Mouse (Mus musculus) lung, embryonic 16.5 days (tissue): ENCODE measurements around the gene Fbxl17. TPM values are rescaled to one million over a fixed set of nuclear protein-coding genes. Genes with fewer than 3 reads are reported as not detected.

Source experiments
- ATAC-seq: fragments of 200-750 bp; cut with Nextera tagmentation; 2 replicates; pipeline ENCODE4 v1.8.0; 2017; ENCODE audit warnings: low read depth, mild to moderate bottlenecking, moderate library complexity
- H3K27ac ChIP-seq: fragments of 300-500 bp; sonication (generic); 2 replicates; pipeline ENCODE4 v1.5.1; 2014; ENCODE audit warnings: mild to moderate bottlenecking, control low read depth, low read length
- H3K27me3 ChIP-seq: fragments of 300-500 bp; sonication (generic); 2 replicates; pipeline ENCODE4 v1.6.1; 2014; ENCODE audit warnings: low read depth, low read length, mixed read lengths; ENCODE audit not compliant: control insufficient read depth, insufficient read depth
- H3K36me3 ChIP-seq: fragments of 300-500 bp; sonication (generic); 2 replicates; pipeline ENCODE4 v1.6.1; 2014; ENCODE audit warnings: low read length; ENCODE audit not compliant: control insufficient read depth, insufficient read depth
- H3K4me1 ChIP-seq: fragments of 300-500 bp; sonication (generic); replicated peaks from 2 replicates; pipeline ENCODE4 v1.6.1; 2014; ENCODE audit warnings: low read length, mixed read lengths; ENCODE audit not compliant: control insufficient read depth, insufficient read depth
- H3K4me2 ChIP-seq: fragments of 300-500 bp; sonication (generic); 2 replicates; pipeline ENCODE4 v1.6.1; 2014; ENCODE audit warnings: low read depth, low read length, control low read depth
- H3K4me3 ChIP-seq: fragments of 300-500 bp; sonication (generic); 2 replicates; pipeline ENCODE4 v1.5.1; 2014; ENCODE audit warnings: mild to moderate bottlenecking, low read length, control low read depth
- H3K9ac ChIP-seq: fragments of 300-500 bp; sonication (generic); 2 replicates; pipeline ENCODE4 v1.6.1; 2014; ENCODE audit warnings: low read length, control low read depth
- H3K9me3 ChIP-seq: fragments of 300-500 bp; sonication (generic); 2 replicates; pipeline ENCODE4 v1.6.1; 2016; ENCODE audit warnings: low read length; ENCODE audit not compliant: control insufficient read depth
- WGBS: fragments of 180-500 bp; shearing (Covaris S2); extraction: QIAGEN DNeasy Blood & Tissue Kit; methylation state at CpG from one replicate; pipeline ENCODE4 v1.1.7; 2014; 5-methylcytosine and 5-hydroxymethylcytosine counted together
- polyA plus RNA-seq: library from polyadenylated mRNA; unstranded; fragments of >200 nt; fragmentation: Nextera tagmentation; extraction: Ambion mirVana; gene quantifications from 2 replicates; pipeline ENCODE4 v1.2.1, GENCODE M21; 2015

The Fbxl17 gene
- polyA plus RNA-seq, 1 experiment from 2014 or later: 3.8 TPM

- no peak overlapping the region for H3K27ac ChIP-seq
These were observed 304.3 kb downstream of the Fbxl17 start for GRCm38 (mm10) chr17:63195496-63195895.

GRCm38 (mm10) chr17:63193196-63193595 lies 306.6 kb downstream of the Fbxl17 start:
- Histone ChIP-seq H3K4me3 (no peak overlapping the region), H3K27me3 (no peaks in the 10 kb centered on the region), H3K36me3 (no peaks in the 10 kb centered on the region), H3K4me1 (peaks cover 7% of the 10 kb centered on the region), H3K27ac (no peak overlapping the region), H3K9ac (no peak overlapping the region), H3K4me2 (no peak overlapping the region), H3K9me3 (no peaks in the 10 kb centered on the region)
- no peak for ATAC-seq
- WGBS: 58% methylated on average over 7 of the region's 7 CpGs

More at GRCm38 (mm10) chr17:63195496-63195895, 304.3 kb downstream of the Fbxl17 start:
- H3K4me3 ChIP-seq: no peak overlapping the region
- peaks cover 7% of the 10 kb centered on the region for H3K4me1 ChIP-seq
- H3K4me2 ChIP-seq: no peak overlapping the region
- no peaks in the 10 kb centered on the region for H3K9me3 ChIP-seq
- ATAC-seq: no peak
- no peaks in the 10 kb centered on the region for H3K27me3 ChIP-seq
- no peaks in the 10 kb centered on the region for H3K36me3 ChIP-seq
- H3K9ac ChIP-seq: no peak overlapping the region
- WGBS: 70% methylated on average over 2 of the region's 2 CpGs

GRCm38 (mm10) chr17:63191345-63191744 lies 308.5 kb downstream of the Fbxl17 start:
- Histone ChIP-seq H3K27ac (no peak overlapping the region), H3K9ac (no peak overlapping the region), H3K4me1 (peaks cover 7% of the 10 kb centered on the region), H3K36me3 (no peaks in the 10 kb centered on the region), H3K4me2 (no peak overlapping the region), H3K4me3 (no peak overlapping the region), H3K9me3 (no peaks in the 10 kb centered on the region), H3K27me3 (no peaks in the 10 kb centered on the region)
- 50% methylated on average over 8 of the region's 8 CpGs for WGBS
- ATAC-seq: peak; percentile 81; the same call in 1 of the 2 replicates

GRCm38 (mm10) chr17:63189274-63189673 lies 310.5 kb downstream of the Fbxl17 start:
- Histone ChIP-seq H3K9ac (no peak overlapping the region), H3K4me1 (peaks cover 16% of the 10 kb centered on the region), H3K4me2 (no peak overlapping the region), H3K27ac (no peak overlapping the region), H3K27me3 (no peaks in the 10 kb centered on the region), H3K4me3 (no peak overlapping the region), H3K9me3 (no peaks in the 10 kb centered on the region), H3K36me3 (no peaks in the 10 kb centered on the region)
- no peak for ATAC-seq
- 77% methylated on average over 8 of the region's 8 CpGs for WGBS

GRCm38 (mm10) chr17:63185531-63185930 lies 314.3 kb downstream of the Fbxl17 start:
- no peak overlapping the region for H3K9ac ChIP-seq
- peak overlapping the region; percentile 36; the same call in 1 of the 2 replicates for H3K27ac ChIP-seq
- ATAC-seq: peak; percentile 90
- no peaks in the 10 kb centered on the region for H3K27me3 ChIP-seq
- H3K36me3 ChIP-seq: no peaks in the 10 kb centered on the region
- 0 out of 2 replicates have a peak overlapping the region, but pooled peaks have one; percentile 3 for H3K4me3 ChIP-seq
- H3K4me2 ChIP-seq: peak overlapping the region; percentile 6; the same call in 1 of the 2 replicates
- peaks cover 9% of the 10 kb centered on the region for H3K4me1 ChIP-seq
- no peaks in the 10 kb centered on the region for H3K9me3 ChIP-seq
- WGBS: 17% methylated on average over 9 of the region's 9 CpGs

GRCm38 (mm10) chr17:63184844-63185504 lies 314.8 kb downstream of the Fbxl17 start:
- Histone ChIP-seq H3K9me3 (no peaks in the 10 kb centered on the region), H3K4me3 (no peak overlapping the region), H3K27me3 (no peaks in the 10 kb centered on the region), H3K27ac (no peak overlapping the region), H3K9ac (no peak overlapping the region), H3K36me3 (no peaks in the 10 kb centered on the region), H3K4me2 (no peak overlapping the region), H3K4me1 (peaks cover 9% of the 10 kb centered on the region)
- WGBS: 62% methylated on average over 10 of the region's 10 CpGs
- ATAC-seq: 0 out of 2 replicates have a peak, but pooled peaks have one; percentile 12

- Histone ChIP-seq H3K36me3 (no peaks in the 10 kb centered on the region), H3K4me3 (no peak overlapping the region), H3K9ac (no peak overlapping the region), H3K4me2 (no peak overlapping the region), H3K27me3 (no peaks in the 10 kb centered on the region), H3K9me3 (no peaks in the 10 kb centered on the region), H3K4me1 (peaks cover 9% of the 10 kb centered on the region), H3K27ac (no peak overlapping the region)
- 79% methylated on average over 3 of the region's 3 CpGs for WGBS
- no peak for ATAC-seq
These were observed 316.4 kb downstream of the Fbxl17 start for GRCm38 (mm10) chr17:63183431-63183830.

- no peak overlapping the region for H3K9ac ChIP-seq
- no peak overlapping the region for H3K4me2 ChIP-seq
These were observed 318.2 kb downstream of the Fbxl17 start for GRCm38 (mm10) chr17:63181661-63182060.

GRCm38 (mm10) chr17:63180042-63180441 lies 319.8 kb downstream of the Fbxl17 start:
- 82% methylated on average over 3 of the region's 3 CpGs for WGBS
- no peak overlapping the region for H3K4me2 ChIP-seq
- peaks cover 3% of the 10 kb centered on the region; the same call in 1 of the 2 replicates for H3K4me1 ChIP-seq

More at GRCm38 (mm10) chr17:63181661-63182060, 318.2 kb downstream of the Fbxl17 start:
- WGBS: 60% methylated on average over 5 of the region's 5 CpGs
- Histone ChIP-seq H3K36me3 (no peaks in the 10 kb centered on the region), H3K4me1 (peaks cover 9% of the 10 kb centered on the region), H3K27me3 (no peaks in the 10 kb centered on the region), H3K9me3 (no peaks in the 10 kb centered on the region), H3K4me3 (no peak overlapping the region), H3K27ac (no peak overlapping the region)
- no peak for ATAC-seq

More at GRCm38 (mm10) chr17:63180042-63180441, 319.8 kb downstream of the Fbxl17 start:
- Histone ChIP-seq H3K4me3 (no peak overlapping the region), H3K9me3 (no peaks in the 10 kb centered on the region), H3K27ac (no peak overlapping the region), H3K9ac (no peak overlapping the region), H3K36me3 (no peaks in the 10 kb centered on the region), H3K27me3 (no peaks in the 10 kb centered on the region)
- no peak for ATAC-seq
